Mouse (Mus musculus): ENCODE measurements around the gene Ugt1a6a. TPM values are rescaled to one million over a fixed set of nuclear protein-coding genes. Genes with fewer than 3 reads are reported as not detected.

Gene Ugt1a6a
- polyA plus RNA-seq, 1 experiment, result 1.3 TPM

DNA sequence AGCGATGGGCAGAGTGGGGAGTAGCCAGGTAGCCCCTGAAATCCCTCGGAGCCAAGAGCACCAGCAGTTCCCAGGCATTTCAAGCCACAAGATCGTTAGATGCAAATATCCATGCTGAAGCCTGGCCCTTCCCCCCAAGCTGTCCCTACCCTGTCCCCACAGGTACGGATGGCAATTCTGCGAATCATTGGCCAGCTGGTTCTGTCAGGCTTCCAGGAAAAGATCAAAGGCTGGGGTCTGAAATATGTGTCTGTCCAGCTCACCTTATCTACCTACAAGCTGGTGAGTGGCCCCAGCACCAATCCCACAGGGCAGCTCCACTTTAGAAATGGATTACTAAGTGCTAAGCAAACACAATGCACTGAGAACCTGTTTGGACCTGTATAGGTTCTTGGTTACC is 102.7 kb downstream of the Ugt1a6a start:
- Histone ChIP-seq H3ac (ENCODE audit: control insufficient read depth, insufficient read length, low read depth) (no peak overlapping the region), H3K79me3 (ENCODE audit: low read depth) (no peaks in the 10 kb centered on the region), H3K4me3 (ENCODE audit: insufficient read depth, poor library complexity, severe bottlenecking) (no peak overlapping the region), H3K36me3 (ENCODE audit: control insufficient read depth, insufficient read depth) (no peaks in the 10 kb centered on the region), H3K79me2 (ENCODE audit: control insufficient read depth, insufficient read depth) (no peaks in the 10 kb centered on the region), H3K27me3 (ENCODE audit: control insufficient read depth, insufficient read depth, insufficient read length) (peaks cover 39% of the 10 kb centered on the region)
- no peak for TF ChIP-seq FOSL1 (IDR thresholded peaks at IDR 0.05; ENCODE audit: insufficient read depth, low read length, poor library complexity, severe bottlenecking)
- no peak for TF ChIP-seq CEBPB (IDR thresholded peaks at IDR 0.05; ENCODE audit: low read depth)
- TF ChIP-seq CTCF (IDR thresholded peaks at IDR 0.05; ENCODE audit: control insufficient read depth, insufficient read depth, insufficient read length), result no peak
- TF ChIP-seq MYOG (IDR thresholded peaks at IDR 0.05; ENCODE audit: control insufficient read depth, extremely low read depth, insufficient read length), result no peak
- TF ChIP-seq USF1 (IDR thresholded peaks at IDR 0.05; ENCODE audit: low read depth), result no peak
- no peak for TF ChIP-seq MAX (IDR thresholded peaks at IDR 0.05)
- TF ChIP-seq MYOD1 (IDR thresholded peaks at IDR 0.05; ENCODE audit: control insufficient read depth, insufficient read length, low read depth), result no peak

DNA sequence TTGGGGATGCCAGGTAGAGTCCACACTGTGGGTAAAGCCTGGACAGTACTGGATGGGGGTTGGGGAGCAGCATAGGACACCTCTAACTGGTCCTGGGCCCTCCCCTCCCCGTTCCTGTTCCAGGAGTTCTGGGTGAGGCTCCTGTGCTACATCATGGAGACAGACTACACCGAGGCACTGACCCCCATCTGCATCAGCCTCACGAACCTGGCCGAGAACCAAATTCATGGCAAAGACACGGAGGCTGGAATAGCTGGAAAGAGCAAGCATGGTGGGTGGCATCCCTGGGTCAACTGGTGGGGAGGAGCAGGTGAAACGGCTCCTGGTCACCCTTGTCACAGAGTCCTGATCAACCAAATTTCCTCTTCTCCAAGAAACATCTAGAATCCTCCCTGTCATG is 104.2 kb downstream of the Ugt1a6a start:
- no peaks in the 10 kb centered on the region for H3K36me3 ChIP-seq (ENCODE audit: control insufficient read depth, insufficient read depth)
- H3K79me3 ChIP-seq (ENCODE audit: low read depth), result no peaks in the 10 kb centered on the region
- H3K79me2 ChIP-seq (ENCODE audit: control insufficient read depth, insufficient read depth), result no peaks in the 10 kb centered on the region
- peaks cover 43% of the 10 kb centered on the region for H3K27me3 ChIP-seq (ENCODE audit: control insufficient read depth, insufficient read depth, insufficient read length)
- H3K4me3 ChIP-seq (ENCODE audit: insufficient read depth, poor library complexity, severe bottlenecking), result no peak overlapping the region
- TF ChIP-seq FOSL1 (IDR thresholded peaks at IDR 0.05; ENCODE audit: insufficient read depth, low read length, poor library complexity, severe bottlenecking), result no peak
- TF ChIP-seq MAX (IDR thresholded peaks at IDR 0.05), result no peak
- no peak for TF ChIP-seq MYOG (IDR thresholded peaks at IDR 0.05; ENCODE audit: control insufficient read depth, extremely low read depth, insufficient read length)
- TF ChIP-seq CTCF (IDR thresholded peaks at IDR 0.05; ENCODE audit: control insufficient read depth, insufficient read depth, insufficient read length), result no peak
- TF ChIP-seq MYOD1 (IDR thresholded peaks at IDR 0.05; ENCODE audit: control insufficient read depth, insufficient read length, low read depth), result no peak
- no peak for TF ChIP-seq USF1 (IDR thresholded peaks at IDR 0.05; ENCODE audit: low read depth)
- TF ChIP-seq CEBPB (IDR thresholded peaks at IDR 0.05; ENCODE audit: low read depth), result no peak
- no peak overlapping the region for H3ac ChIP-seq (ENCODE audit: control insufficient read depth, insufficient read length, low read depth)

DNA sequence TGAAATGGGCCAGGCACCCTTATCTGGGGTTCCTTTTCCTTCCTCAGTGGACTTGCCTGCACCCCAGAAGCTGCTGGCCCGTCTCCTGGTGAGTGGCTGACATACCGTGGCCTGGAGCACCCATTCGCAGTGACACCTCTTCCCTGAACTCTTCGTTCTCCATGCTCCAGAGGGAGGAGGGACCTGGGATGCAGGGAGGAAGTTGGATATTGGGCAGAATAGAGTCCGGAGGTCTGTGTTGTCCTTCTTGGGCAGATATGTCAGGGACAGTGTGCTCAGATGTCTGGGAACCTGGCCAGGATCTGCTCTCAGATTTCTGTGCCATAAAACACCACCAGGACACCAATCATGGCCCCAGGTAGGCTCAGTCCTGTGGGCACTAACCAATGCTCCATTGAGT is 105.5 kb downstream of the Ugt1a6a start:
- H3K27me3 ChIP-seq (ENCODE audit: control insufficient read depth, insufficient read depth, insufficient read length), result peaks cover 36% of the 10 kb centered on the region
- no peak overlapping the region for H3K4me3 ChIP-seq (ENCODE audit: insufficient read depth, poor library complexity, severe bottlenecking)
- H3K79me3 ChIP-seq (ENCODE audit: low read depth), result no peaks in the 10 kb centered on the region
- no peaks in the 10 kb centered on the region for H3K36me3 ChIP-seq (ENCODE audit: control insufficient read depth, insufficient read depth)
- H3K79me2 ChIP-seq (ENCODE audit: control insufficient read depth, insufficient read depth), result no peaks in the 10 kb centered on the region
- TF ChIP-seq FOSL1 (IDR thresholded peaks at IDR 0.05; ENCODE audit: insufficient read depth, low read length, poor library complexity, severe bottlenecking), result no peak
- no peak for TF ChIP-seq MYOD1 (IDR thresholded peaks at IDR 0.05; ENCODE audit: control insufficient read depth, insufficient read length, low read depth)
- no peak for TF ChIP-seq USF1 (IDR thresholded peaks at IDR 0.05; ENCODE audit: low read depth)
- TF ChIP-seq CEBPB (IDR thresholded peaks at IDR 0.05; ENCODE audit: low read depth), result no peak
- no peak overlapping the region for H3ac ChIP-seq (ENCODE audit: control insufficient read depth, insufficient read length, low read depth)

DNA sequence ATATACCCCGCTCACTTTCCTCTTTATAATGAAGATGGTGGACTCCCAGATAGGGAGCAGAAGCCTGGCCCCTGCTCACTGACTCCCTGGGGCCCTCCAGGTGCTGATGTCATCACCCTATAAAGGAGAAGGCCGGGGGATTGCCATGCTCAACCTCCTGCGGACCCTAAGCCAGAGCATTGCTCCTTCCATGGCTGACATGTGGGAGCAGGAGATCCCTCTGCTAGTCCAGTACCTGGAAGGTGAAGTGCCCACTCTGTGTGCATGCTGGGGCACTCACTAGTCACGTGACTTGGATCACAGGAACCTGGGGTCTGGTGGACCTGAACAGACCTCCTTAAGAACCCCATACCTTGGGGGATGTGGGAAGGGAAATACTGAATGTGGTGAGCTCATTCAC is 106.0 kb downstream of the Ugt1a6a start:
- TF ChIP-seq MYOD1 (IDR thresholded peaks at IDR 0.05; ENCODE audit: control insufficient read depth, insufficient read length, low read depth) (no peak), FOSL1 (IDR thresholded peaks at IDR 0.05; ENCODE audit: insufficient read depth, low read length, poor library complexity, severe bottlenecking) (no peak), CTCF (IDR thresholded peaks at IDR 0.05; ENCODE audit: control insufficient read depth, insufficient read depth, insufficient read length) (no peak)
- Histone ChIP-seq H3K4me3 (ENCODE audit: insufficient read depth, poor library complexity, severe bottlenecking) (no peak overlapping the region), H3K27me3 (ENCODE audit: control insufficient read depth, insufficient read depth, insufficient read length) (peaks cover 31% of the 10 kb centered on the region), H3ac (ENCODE audit: control insufficient read depth, insufficient read length, low read depth) (no peak overlapping the region), H3K36me3 (ENCODE audit: control insufficient read depth, insufficient read depth) (no peaks in the 10 kb centered on the region), H3K79me3 (ENCODE audit: low read depth) (no peaks in the 10 kb centered on the region), H3K79me2 (ENCODE audit: control insufficient read depth, insufficient read depth) (no peaks in the 10 kb centered on the region)

DNA sequence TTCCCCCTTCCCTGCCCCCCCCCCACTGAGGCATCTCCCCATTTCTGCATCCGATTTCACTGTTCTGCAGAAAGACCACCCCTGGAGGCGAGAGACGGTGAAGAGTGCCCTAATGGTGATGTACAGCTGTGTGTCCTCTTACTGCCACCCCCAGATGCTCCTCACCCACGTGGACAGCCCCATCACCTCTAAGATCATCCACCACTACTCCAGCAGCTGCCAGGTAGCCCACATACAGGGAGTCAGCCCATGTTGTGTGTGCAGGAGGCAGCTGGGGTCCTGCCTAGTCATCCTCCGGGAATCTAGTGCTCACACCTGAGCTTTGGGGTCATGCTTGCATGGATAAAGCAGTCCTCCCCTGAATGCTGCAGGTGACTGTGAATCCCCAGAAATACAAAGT is 109.3 kb downstream of the Ugt1a6a start:
- no peak overlapping the region for H3ac ChIP-seq (ENCODE audit: control insufficient read depth, insufficient read length, low read depth)
- H3K36me3 ChIP-seq (ENCODE audit: control insufficient read depth, insufficient read depth), result no peaks in the 10 kb centered on the region
- H3K4me3 ChIP-seq (ENCODE audit: insufficient read depth, poor library complexity, severe bottlenecking), result no peak overlapping the region
- peaks cover 20% of the 10 kb centered on the region for H3K27me3 ChIP-seq (ENCODE audit: control insufficient read depth, insufficient read depth, insufficient read length)
- TF ChIP-seq MYOG (IDR thresholded peaks at IDR 0.05; ENCODE audit: control insufficient read depth, extremely low read depth, insufficient read length), result no peak
- TF ChIP-seq MAX (IDR thresholded peaks at IDR 0.05), result no peak
- no peak for TF ChIP-seq FOSL1 (IDR thresholded peaks at IDR 0.05; ENCODE audit: insufficient read depth, low read length, poor library complexity, severe bottlenecking)
- TF ChIP-seq CEBPB (IDR thresholded peaks at IDR 0.05; ENCODE audit: low read depth), result no peak
- TF ChIP-seq CTCF (IDR thresholded peaks at IDR 0.05; ENCODE audit: control insufficient read depth, insufficient read depth, insufficient read length), result no peak
- no peak for TF ChIP-seq MYOD1 (IDR thresholded peaks at IDR 0.05; ENCODE audit: control insufficient read depth, insufficient read length, low read depth)
- no peak for TF ChIP-seq USF1 (IDR thresholded peaks at IDR 0.05; ENCODE audit: low read depth)
- H3K79me2 ChIP-seq (ENCODE audit: control insufficient read depth, insufficient read depth), result no peaks in the 10 kb centered on the region
- H3K79me3 ChIP-seq (ENCODE audit: low read depth), result no peaks in the 10 kb centered on the region

DNA sequence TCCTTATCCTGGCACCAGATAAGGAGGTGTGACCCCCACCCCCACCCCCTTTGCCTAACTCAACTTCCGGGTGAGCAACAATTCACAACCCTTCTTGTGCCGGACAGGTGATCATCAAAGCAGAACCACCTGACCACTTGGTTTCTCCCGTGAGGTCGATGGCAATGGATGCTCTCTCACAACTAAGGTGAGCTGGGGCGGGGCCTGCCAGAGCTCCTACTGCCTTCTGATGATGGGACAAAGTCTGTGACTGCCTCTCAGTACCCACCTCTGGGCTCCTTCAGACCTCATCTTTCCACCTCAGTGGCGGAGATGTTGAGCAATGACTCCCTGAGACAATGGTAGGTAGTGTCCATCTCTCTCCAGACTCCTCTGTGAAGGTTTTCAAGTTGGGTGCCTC is 111.3 kb downstream of the Ugt1a6a start:
- H3K79me2 ChIP-seq (ENCODE audit: control insufficient read depth, insufficient read depth), result no peaks in the 10 kb centered on the region

More for the DNA sequence above, 111.3 kb downstream of the Ugt1a6a start:
- H3K27me3 ChIP-seq (ENCODE audit: control insufficient read depth, insufficient read depth, insufficient read length), result peaks cover 26% of the 10 kb centered on the region
- H3ac ChIP-seq (ENCODE audit: control insufficient read depth, insufficient read length, low read depth), result no peak overlapping the region
- no peaks in the 10 kb centered on the region for H3K36me3 ChIP-seq (ENCODE audit: control insufficient read depth, insufficient read depth)
- TF ChIP-seq FOSL1 (IDR thresholded peaks at IDR 0.05; ENCODE audit: insufficient read depth, low read length, poor library complexity, severe bottlenecking) (no peak), MAX (IDR thresholded peaks at IDR 0.05) (no peak)
- no peaks in the 10 kb centered on the region for H3K79me3 ChIP-seq (ENCODE audit: low read depth)
- no peak overlapping the region for H3K4me3 ChIP-seq (ENCODE audit: insufficient read depth, poor library complexity, severe bottlenecking)
